Mouse (Mus musculus): ENCODE results near the gene St5.

DNA sequence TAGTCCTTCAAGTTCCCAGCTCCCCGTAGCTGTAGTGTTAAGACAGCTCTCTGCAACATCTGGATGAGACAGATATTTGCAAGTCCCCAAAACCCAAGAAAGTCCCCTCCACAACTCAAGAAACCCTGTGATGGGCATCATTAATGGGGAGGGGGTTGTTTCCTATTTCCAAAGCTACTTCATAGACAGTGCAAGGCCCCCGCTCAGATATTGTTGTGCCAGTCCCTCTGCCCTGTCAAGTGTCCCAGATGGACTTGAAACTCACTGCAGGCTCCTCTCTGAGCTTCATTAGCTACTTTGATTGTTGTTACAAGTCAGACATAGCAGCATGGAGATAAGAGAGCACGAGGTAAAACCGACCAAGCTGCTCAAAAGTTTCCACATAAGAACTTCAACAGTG is 87.8 kb downstream of the St5 start:
- no peak for TF ChIP-seq CTCF (IDR thresholded peaks at IDR 0.05)
- TF ChIP-seq EP300 (IDR thresholded peaks at IDR 0.05), result no peak
